Mouse (Mus musculus) heart, embryonic 10.5 days (tissue): ENCODE measurements around the gene Gxylt2. TPM values are rescaled to one million over a fixed set of nuclear protein-coding genes. Genes with fewer than 3 reads are reported as not detected.
A peak's percentile ranks its signal among the peaks of the same experiment; 100 is the strongest.

ENCODE experiments used
- DNase-seq: peaks from one replicate; pipeline ENCODE4 v3.0.0-alpha.2; 2017; ENCODE audit warnings: low spot score
- H3K27ac ChIP-seq: fragments of 300-500 bp; sonication (generic); 2 replicates; pipeline ENCODE4 v1.5.1; 2016; ENCODE audit warnings: mild to moderate bottlenecking
- H3K27me3 ChIP-seq: fragments of 300-500 bp; sonication (generic); 2 replicates; pipeline ENCODE4 v1.6.1; 2016; ENCODE audit warnings: mild to moderate bottlenecking; ENCODE audit not compliant: poor library complexity, insufficient read depth, severe bottlenecking
- H3K36me3 ChIP-seq: fragments of 300-500 bp; sonication (generic); 2 replicates; pipeline ENCODE4 v1.6.1; 2016; ENCODE audit warnings: mild to moderate bottlenecking, moderate library complexity
- H3K4me1 ChIP-seq: fragments of 300-500 bp; sonication (generic); 2 replicates; pipeline ENCODE4 v1.6.1; 2016; ENCODE audit warnings: mild to moderate bottlenecking
- H3K4me3 ChIP-seq: fragments of 300-500 bp; sonication (generic); 2 replicates; pipeline ENCODE4 v1.5.1; 2016; ENCODE audit warnings: mild to moderate bottlenecking, moderate library complexity
- H3K9me3 ChIP-seq: fragments of 300-500 bp; sonication (generic); 2 replicates; pipeline ENCODE4 v1.6.1; 2016; ENCODE audit warnings: mild to moderate bottlenecking, moderate library complexity
- WGBS: fragments of 180-500 bp; shearing (Covaris S2); methylation state at CpG from one replicate; pipeline ENCODE4 v1.1.7; 2016; 5-methylcytosine and 5-hydroxymethylcytosine counted together
- polyA plus RNA-seq: library from polyadenylated mRNA; unstranded; fragments of >200 nt; fragmentation: Nextera tagmentation; extraction: Ambion mirVana; gene quantifications from 2 replicates; pipeline ENCODE4 v1.2.1, GENCODE M21; 2016

Gene Gxylt2
- polyA plus RNA-seq, 1 experiment from 2014 or later = 1.3 TPM

- no peaks in the 10 kb centered on the region for H3K36me3 ChIP-seq
- peaks cover 6% of the 10 kb centered on the region; the same call in 1 of the 2 replicates for H3K27me3 ChIP-seq
- peaks cover 16% of the 10 kb centered on the region for H3K4me1 ChIP-seq
- H3K9me3 ChIP-seq = no peaks in the 10 kb centered on the region
- 20% methylated on average over 17 of the region's 17 CpGs for WGBS
- H3K4me3 ChIP-seq = peak overlapping the region; percentile 27
- DNase-seq = no peak
- H3K27ac ChIP-seq = no peak overlapping the region
Observed at GRCm38 (mm10) chr6:100720882-100721721, 16.6 kb downstream of the Gxylt2 start.

- peaks cover 10% of the 10 kb centered on the region; the same call in 1 of the 2 replicates for H3K4me1 ChIP-seq
- no peaks in the 10 kb centered on the region for H3K36me3 ChIP-seq
- DNase-seq = no peak
- H3K9me3 ChIP-seq = no peaks in the 10 kb centered on the region
- H3K27ac ChIP-seq = no peak overlapping the region
- no peak overlapping the region for H3K4me3 ChIP-seq
- no peaks in the 10 kb centered on the region; the same call in 1 of the 2 replicates for H3K27me3 ChIP-seq
- 83% methylated on average over 9 of the region's 9 CpGs for WGBS
Observed at GRCm38 (mm10) chr6:100731996-100732375, 27.5 kb downstream of the Gxylt2 start.

- H3K9me3 ChIP-seq = no peaks in the 10 kb centered on the region
- H3K27me3 ChIP-seq = no peaks in the 10 kb centered on the region; the same call in 1 of the 2 replicates
- H3K4me1 ChIP-seq = peaks cover 10% of the 10 kb centered on the region; the same call in 1 of the 2 replicates
- H3K27ac ChIP-seq = no peak overlapping the region
- no peaks in the 10 kb centered on the region for H3K36me3 ChIP-seq
- 63% methylated on average over 12 of the region's 12 CpGs for WGBS
- DNase-seq = no peak
- H3K4me3 ChIP-seq = no peak overlapping the region
Observed at GRCm38 (mm10) chr6:100732376-100733021, 28.0 kb downstream of the Gxylt2 start.

DNA sequence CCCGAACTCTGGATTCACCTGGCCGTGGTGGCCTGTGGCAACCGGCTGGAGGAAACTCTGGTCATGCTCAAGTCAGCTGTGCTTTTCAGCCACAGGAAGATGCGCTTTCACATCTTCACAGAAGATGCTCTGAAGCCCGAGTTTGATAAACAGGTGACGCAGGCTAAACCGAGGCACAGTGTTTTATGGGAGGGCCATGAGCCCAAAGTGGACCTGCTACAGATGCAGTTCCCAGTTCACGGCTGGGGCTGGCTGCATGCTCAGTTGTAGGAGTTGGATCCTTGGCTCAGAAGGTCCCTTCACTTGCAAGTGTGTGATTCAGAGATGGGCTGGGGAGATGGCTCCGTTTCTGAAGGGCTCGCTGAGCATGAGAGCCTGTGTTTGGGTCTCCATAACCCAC is 28.7 kb downstream of the Gxylt2 start:
- H3K4me1 ChIP-seq = peaks cover 10% of the 10 kb centered on the region; the same call in 1 of the 2 replicates
- no peaks in the 10 kb centered on the region for H3K36me3 ChIP-seq
- no peaks in the 10 kb centered on the region; the same call in 1 of the 2 replicates for H3K27me3 ChIP-seq
- H3K27ac ChIP-seq = no peak overlapping the region
- WGBS = 89% methylated on average over 10 of the region's 10 CpGs
- DNase-seq = no peak
- H3K9me3 ChIP-seq = no peaks in the 10 kb centered on the region
- H3K4me3 ChIP-seq = no peak overlapping the region

- Histone ChIP-seq H3K27me3 (no peaks in the 10 kb centered on the region; the same call in 1 of the 2 replicates), H3K36me3 (no peaks in the 10 kb centered on the region), H3K27ac (no peak overlapping the region), H3K4me3 (no peak overlapping the region), H3K9me3 (no peaks in the 10 kb centered on the region), H3K4me1 (peaks cover 10% of the 10 kb centered on the region; the same call in 1 of the 2 replicates)
- DNase-seq = no peak
- WGBS = 80% methylated on average over 6 of the region's 6 CpGs
Observed at GRCm38 (mm10) chr6:100734321-100734720, 29.8 kb downstream of the Gxylt2 start.

- no peak overlapping the region for H3K27ac ChIP-seq
- no peak for DNase-seq
- WGBS = 69% methylated on average over 4 of the region's 4 CpGs
- H3K9me3 ChIP-seq = no peaks in the 10 kb centered on the region
- no peaks in the 10 kb centered on the region for H3K27me3 ChIP-seq
- H3K4me3 ChIP-seq = no peak overlapping the region
- H3K36me3 ChIP-seq = no peaks in the 10 kb centered on the region
- no peaks in the 10 kb centered on the region for H3K4me1 ChIP-seq
Observed at GRCm38 (mm10) chr6:100758431-100759208, 54.1 kb downstream of the Gxylt2 start.

DNA sequence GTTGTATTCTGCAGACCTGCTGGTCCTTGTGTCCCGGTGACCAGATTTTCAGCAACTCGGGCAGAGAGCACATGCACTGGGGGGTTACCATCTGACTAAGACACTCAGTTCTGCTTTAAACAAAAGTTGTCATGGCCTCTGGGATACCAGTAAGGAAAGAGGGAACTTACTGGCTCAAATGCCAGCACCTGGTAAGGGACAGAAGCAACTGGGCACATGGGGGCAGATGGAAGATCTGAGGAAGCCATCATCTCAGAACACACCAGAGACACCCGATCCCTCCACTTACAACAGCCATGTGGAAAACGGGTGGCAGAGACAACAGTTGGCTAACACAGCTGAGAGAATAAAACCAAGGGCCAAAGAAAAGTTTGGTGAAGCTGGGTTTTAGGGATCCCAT is 63.2 kb downstream of the Gxylt2 start:
- Histone ChIP-seq H3K36me3 (no peaks in the 10 kb centered on the region), H3K27ac (no peak overlapping the region), H3K27me3 (no peaks in the 10 kb centered on the region), H3K4me1 (no peaks in the 10 kb centered on the region), H3K9me3 (no peaks in the 10 kb centered on the region), H3K4me3 (no peak overlapping the region)
- WGBS = 74% methylated on average over 4 of the region's 4 CpGs
- no peak for DNase-seq

DNA sequence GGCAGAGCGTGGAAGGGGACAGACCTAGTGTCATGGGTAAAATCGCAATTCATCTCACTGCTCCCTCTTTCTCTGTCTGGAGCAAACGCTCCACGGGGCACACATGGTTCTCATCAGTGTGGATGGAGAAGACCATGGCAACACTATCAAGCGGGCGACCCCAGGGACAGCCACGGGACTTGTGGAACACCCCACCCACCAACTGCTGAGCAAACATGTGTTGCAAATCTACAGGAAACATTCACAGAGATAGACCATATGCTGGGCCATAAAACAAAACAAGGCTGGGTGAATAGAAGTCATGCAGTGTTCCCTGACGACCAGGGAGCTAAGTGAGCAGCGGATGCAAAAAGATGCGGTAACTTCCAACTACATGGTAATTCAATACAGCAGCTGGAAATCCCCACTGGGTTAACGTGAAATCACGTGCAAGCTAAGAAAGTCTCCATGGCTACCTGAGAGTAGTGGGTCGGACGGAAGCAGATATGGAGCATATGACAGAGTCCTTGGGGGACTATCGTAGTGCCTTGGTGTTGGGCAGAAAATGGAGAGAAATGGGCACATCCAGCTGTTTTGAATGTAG is 71.5 kb downstream of the Gxylt2 start:
- no peak overlapping the region for H3K27ac ChIP-seq
- DNase-seq = no peak
- H3K9me3 ChIP-seq = no peaks in the 10 kb centered on the region
- 80% methylated on average over 15 of the region's 15 CpGs for WGBS
- no peaks in the 10 kb centered on the region for H3K36me3 ChIP-seq
- no peak overlapping the region for H3K4me3 ChIP-seq
- H3K27me3 ChIP-seq = no peaks in the 10 kb centered on the region
- 0 out of 2 replicates have a peak, but pooled peaks cover 5% of the 10 kb centered on the region for H3K4me1 ChIP-seq

DNA sequence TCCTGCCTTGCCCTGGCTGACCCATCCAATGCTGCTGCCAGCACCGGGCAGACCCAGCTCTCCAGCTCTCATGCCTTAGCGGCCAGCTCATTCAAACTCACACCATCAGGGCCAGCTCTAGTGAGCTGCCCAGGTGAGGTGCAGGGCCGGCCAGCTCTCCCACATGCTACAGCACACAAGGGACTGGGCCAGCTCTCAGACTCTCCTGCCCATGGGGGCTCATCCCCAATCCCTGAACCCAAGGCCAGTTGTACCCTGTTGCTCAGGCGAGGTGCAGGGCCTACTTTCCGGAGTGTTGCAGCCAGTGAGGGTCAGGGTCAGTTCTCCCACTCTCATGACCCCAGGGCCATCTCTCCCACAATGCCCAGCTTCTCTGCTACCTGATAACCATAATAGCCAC is 74.1 kb downstream of the Gxylt2 start:
- WGBS = 84% methylated on average over 5 of the region's 5 CpGs
- Histone ChIP-seq H3K9me3 (no peaks in the 10 kb centered on the region), H3K27me3 (no peaks in the 10 kb centered on the region), H3K4me1 (0 out of 2 replicates have a peak, but pooled peaks cover 5% of the 10 kb centered on the region), H3K27ac (no peak overlapping the region), H3K36me3 (no peaks in the 10 kb centered on the region), H3K4me3 (no peak overlapping the region)
- no peak for DNase-seq

GRCm38 (mm10) chr6:100780421-100780820 is 75.9 kb downstream of the Gxylt2 start:
- H3K27ac ChIP-seq = no peak overlapping the region
- 37% methylated on average over 4 of the region's 4 CpGs for WGBS
- H3K9me3 ChIP-seq = no peaks in the 10 kb centered on the region
- 0 out of 2 replicates have a peak, but pooled peaks cover 5% of the 10 kb centered on the region for H3K4me1 ChIP-seq
- H3K27me3 ChIP-seq = no peaks in the 10 kb centered on the region
- no peak overlapping the region for H3K4me3 ChIP-seq
- no peak for DNase-seq
- H3K36me3 ChIP-seq = no peaks in the 10 kb centered on the region

- H3K4me1 ChIP-seq = 0 out of 2 replicates have a peak, but pooled peaks cover 5% of the 10 kb centered on the region
- WGBS = 83% methylated on average over 6 of the region's 6 CpGs
Observed at GRCm38 (mm10) chr6:100781644-100782043, 77.1 kb downstream of the Gxylt2 start.

GRCm38 (mm10) chr6:100787726-100788125 is 83.2 kb downstream of the Gxylt2 start:
- Histone ChIP-seq H3K4me1 (no peaks in the 10 kb centered on the region), H3K4me3 (no peak overlapping the region), H3K27ac (no peak overlapping the region), H3K36me3 (no peaks in the 10 kb centered on the region), H3K9me3 (no peaks in the 10 kb centered on the region), H3K27me3 (no peaks in the 10 kb centered on the region)
- 77% methylated on average over 1 of the region's 1 CpGs for WGBS
- DNase-seq = peak; percentile 42

More at GRCm38 (mm10) chr6:100781644-100782043, 77.1 kb downstream of the Gxylt2 start:
- no peak overlapping the region for H3K4me3 ChIP-seq
- no peaks in the 10 kb centered on the region for H3K36me3 ChIP-seq
- no peak overlapping the region for H3K27ac ChIP-seq
- H3K9me3 ChIP-seq = no peaks in the 10 kb centered on the region
- no peaks in the 10 kb centered on the region for H3K27me3 ChIP-seq
- DNase-seq = no peak
